Mouse (Mus musculus): ENCODE measurements at regions not wholly inside any gene's neighbourhood (a gene's known extent, or its start where the extent isn't known, plus 50 kb on each side); places are given as distances from the start of the nearest gene placed in this dataset.

- Histone ChIP-seq H3K9me3 (ENCODE audit: control insufficient read depth, low read length) (peaks cover 9% of the 10 kb centered on the region), H3K4me1 (ENCODE audit: control insufficient read depth, insufficient read depth, low read length) (peaks cover 9% of the 10 kb centered on the region), H3K9ac (ENCODE audit: low read depth, low read length) (no peak overlapping the region), H3K36me3 (ENCODE audit: control insufficient read depth, insufficient read depth, low read length) (no peaks in the 10 kb centered on the region), H3K4me3 (ENCODE audit: low read depth, low read length) (no peak overlapping the region), H3K27ac (replicated peaks; ENCODE audit: low read depth, low read length) (no peak overlapping the region), H3K27me3 (replicated peaks; ENCODE audit: control insufficient read depth, insufficient read depth, low read length) (no peaks in the 10 kb centered on the region), H3K4me2 (ENCODE audit: low read depth, low read length) (no peak overlapping the region)
- ATAC-seq (ENCODE audit: low read depth): no peak
- 59% methylated on average over 7 of the region's 7 CpGs for WGBS
- no peak for DNase-seq (ENCODE audit: low spot score)
Observed at GRCm38 (mm10) chr1:183670542-183670941, 252.5 kb downstream of the Hhipl2 start.

GRCm38 (mm10) chr1:183671541-183671940, 253.5 kb downstream of the Hhipl2 start:
- ATAC-seq (ENCODE audit: low read depth) (no peak; the same call in 1 of the 2 replicates), DNase-seq (ENCODE audit: low spot score) (peak; percentile 63)
- H3K27me3 ChIP-seq (replicated peaks; ENCODE audit: control insufficient read depth, insufficient read depth, low read length): no peaks in the 10 kb centered on the region
- WGBS: 62% methylated on average over 4 of the region's 4 CpGs
- no peak overlapping the region for H3K27ac ChIP-seq (replicated peaks; ENCODE audit: low read depth, low read length)
- H3K9me3 ChIP-seq (ENCODE audit: control insufficient read depth, low read length): peaks cover 9% of the 10 kb centered on the region
- H3K4me3 ChIP-seq (ENCODE audit: low read depth, low read length): no peak overlapping the region
- H3K36me3 ChIP-seq (ENCODE audit: control insufficient read depth, insufficient read depth, low read length): no peaks in the 10 kb centered on the region
- H3K4me2 ChIP-seq (ENCODE audit: low read depth, low read length): no peak overlapping the region
- H3K4me1 ChIP-seq (ENCODE audit: control insufficient read depth, insufficient read depth, low read length): peaks cover 9% of the 10 kb centered on the region
- no peak overlapping the region for H3K9ac ChIP-seq (ENCODE audit: low read depth, low read length)

GRCm38 (mm10) chr1:183672521-183672920, 254.5 kb downstream of the Hhipl2 start:
- ATAC-seq (ENCODE audit: low read depth) (no peak), DNase-seq (ENCODE audit: low spot score) (no peak)
- Histone ChIP-seq H3K9ac (ENCODE audit: low read depth, low read length) (no peak overlapping the region), H3K4me2 (ENCODE audit: low read depth, low read length) (no peak overlapping the region), H3K4me3 (ENCODE audit: low read depth, low read length) (no peak overlapping the region), H3K36me3 (ENCODE audit: control insufficient read depth, insufficient read depth, low read length) (no peaks in the 10 kb centered on the region), H3K27ac (replicated peaks; ENCODE audit: low read depth, low read length) (no peak overlapping the region), H3K9me3 (ENCODE audit: control insufficient read depth, low read length) (no peaks in the 10 kb centered on the region), H3K27me3 (replicated peaks; ENCODE audit: control insufficient read depth, insufficient read depth, low read length) (no peaks in the 10 kb centered on the region), H3K4me1 (ENCODE audit: control insufficient read depth, insufficient read depth, low read length) (peaks cover 9% of the 10 kb centered on the region)
- 86% methylated on average over 5 of the region's 5 CpGs for whole genome bisulfite sequencing

GRCm38 (mm10) chr1:183677585-183677984, 259.6 kb downstream of the Hhipl2 start:
- 73% methylated on average over 4 of the region's 4 CpGs for WGBS
- no peak overlapping the region for H3K4me2 ChIP-seq (ENCODE audit: low read depth, low read length)
- no peaks in the 10 kb centered on the region for H3K36me3 ChIP-seq (ENCODE audit: control insufficient read depth, insufficient read depth, low read length)

GRCm38 (mm10) chr1:183679949-183680348, 261.9 kb downstream of the Hhipl2 start:
- no peak overlapping the region for H3K4me3 ChIP-seq (ENCODE audit: low read depth, low read length)
- H3K9ac ChIP-seq (ENCODE audit: low read depth, low read length): no peak overlapping the region
- peaks cover 4% of the 10 kb centered on the region; the same call in 1 of the 2 replicates for H3K4me1 ChIP-seq (ENCODE audit: control insufficient read depth, insufficient read depth, low read length)
- H3K36me3 ChIP-seq (ENCODE audit: control insufficient read depth, insufficient read depth, low read length): no peaks in the 10 kb centered on the region
- peak overlapping the region; percentile 19; the same call in 1 of the 2 replicates for H3K27ac ChIP-seq (replicated peaks; ENCODE audit: low read depth, low read length)
- H3K9me3 ChIP-seq (ENCODE audit: control insufficient read depth, low read length): no peaks in the 10 kb centered on the region
- peak; percentile 95 for DNase-seq (ENCODE audit: low spot score)
- 25% methylated on average over 11 of the region's 11 CpGs for WGBS
- H3K27me3 ChIP-seq (replicated peaks; ENCODE audit: control insufficient read depth, insufficient read depth, low read length): no peaks in the 10 kb centered on the region
- peak; percentile 90 for ATAC-seq (ENCODE audit: low read depth)
- H3K4me2 ChIP-seq (ENCODE audit: low read depth, low read length): peak overlapping the region; percentile 7

More at GRCm38 (mm10) chr1:183677585-183677984, 259.6 kb downstream of the Hhipl2 start:
- DNase-seq (ENCODE audit: low spot score) (no peak), ATAC-seq (ENCODE audit: low read depth) (no peak)
- Histone ChIP-seq H3K4me1 (ENCODE audit: control insufficient read depth, insufficient read depth, low read length) (peaks cover 4% of the 10 kb centered on the region; the same call in 1 of the 2 replicates), H3K4me3 (ENCODE audit: low read depth, low read length) (no peak overlapping the region), H3K27me3 (replicated peaks; ENCODE audit: control insufficient read depth, insufficient read depth, low read length) (no peaks in the 10 kb centered on the region), H3K27ac (replicated peaks; ENCODE audit: low read depth, low read length) (no peak overlapping the region), H3K9ac (ENCODE audit: low read depth, low read length) (no peak overlapping the region), H3K9me3 (ENCODE audit: control insufficient read depth, low read length) (no peaks in the 10 kb centered on the region)

GRCm38 (mm10) chr1:183686056-183686455, 268.0 kb downstream of the Hhipl2 start:
- Histone ChIP-seq H3K27ac (replicated peaks; ENCODE audit: low read depth, low read length) (no peak overlapping the region), H3K4me1 (ENCODE audit: control insufficient read depth, insufficient read depth, low read length) (no peaks in the 10 kb centered on the region), H3K36me3 (ENCODE audit: control insufficient read depth, insufficient read depth, low read length) (no peaks in the 10 kb centered on the region), H3K4me3 (ENCODE audit: low read depth, low read length) (no peak overlapping the region), H3K9me3 (ENCODE audit: control insufficient read depth, low read length) (no peaks in the 10 kb centered on the region), H3K4me2 (ENCODE audit: low read depth, low read length) (no peak overlapping the region), H3K9ac (ENCODE audit: low read depth, low read length) (no peak overlapping the region), H3K27me3 (replicated peaks; ENCODE audit: control insufficient read depth, insufficient read depth, low read length) (no peaks in the 10 kb centered on the region)
- 52% methylated on average over 5 of the region's 5 CpGs for WGBS
- ATAC-seq (ENCODE audit: low read depth): 0 out of 2 replicates have a peak, but pooled peaks have one; percentile 62
- DNase-seq (ENCODE audit: low spot score): peak; percentile 85

- Histone ChIP-seq H3K4me3 (ENCODE audit: low read depth, low read length) (no peak overlapping the region), H3K4me2 (ENCODE audit: low read depth, low read length) (no peak overlapping the region), H3K27me3 (replicated peaks; ENCODE audit: control insufficient read depth, insufficient read depth, low read length) (no peaks in the 10 kb centered on the region), H3K9ac (ENCODE audit: low read depth, low read length) (no peak overlapping the region), H3K4me1 (ENCODE audit: control insufficient read depth, insufficient read depth, low read length) (no peaks in the 10 kb centered on the region), H3K36me3 (ENCODE audit: control insufficient read depth, insufficient read depth, low read length) (no peaks in the 10 kb centered on the region), H3K27ac (replicated peaks; ENCODE audit: low read depth, low read length) (no peak overlapping the region), H3K9me3 (ENCODE audit: control insufficient read depth, low read length) (no peaks in the 10 kb centered on the region)
- no peak for ATAC-seq (ENCODE audit: low read depth)
- 89% methylated on average over 5 of the region's 5 CpGs for WGBS
- no peak for DNase-seq (ENCODE audit: low spot score)
Observed at GRCm38 (mm10) chr1:183692756-183693155, 274.7 kb downstream of the Hhipl2 start.

- no peaks in the 10 kb centered on the region for H3K36me3 ChIP-seq (ENCODE audit: control insufficient read depth, insufficient read depth, low read length)
- DNase-seq (ENCODE audit: low spot score) (no peak), ATAC-seq (ENCODE audit: low read depth) (no peak)
- no peak overlapping the region for H3K4me2 ChIP-seq (ENCODE audit: low read depth, low read length)
- H3K4me3 ChIP-seq (ENCODE audit: low read depth, low read length): no peak overlapping the region
- H3K9ac ChIP-seq (ENCODE audit: low read depth, low read length): no peak overlapping the region
- no peaks in the 10 kb centered on the region for H3K4me1 ChIP-seq (ENCODE audit: control insufficient read depth, insufficient read depth, low read length)
- 83% methylated on average over 11 of the region's 11 CpGs for WGBS
- H3K9me3 ChIP-seq (ENCODE audit: control insufficient read depth, low read length): no peaks in the 10 kb centered on the region
- H3K27me3 ChIP-seq (replicated peaks; ENCODE audit: control insufficient read depth, insufficient read depth, low read length): no peaks in the 10 kb centered on the region
- no peak overlapping the region for H3K27ac ChIP-seq (replicated peaks; ENCODE audit: low read depth, low read length)
Observed at GRCm38 (mm10) chr1:183699284-183699683, 281.3 kb downstream of the Hhipl2 start.

GRCm38 (mm10) chr1:183702888-183703287, 284.9 kb downstream of the Hhipl2 start:
- Histone ChIP-seq H3K4me2 (ENCODE audit: low read depth, low read length) (no peak overlapping the region), H3K4me3 (ENCODE audit: low read depth, low read length) (no peak overlapping the region), H3K9me3 (ENCODE audit: control insufficient read depth, low read length) (no peaks in the 10 kb centered on the region), H3K36me3 (ENCODE audit: control insufficient read depth, insufficient read depth, low read length) (no peaks in the 10 kb centered on the region), H3K4me1 (ENCODE audit: control insufficient read depth, insufficient read depth, low read length) (no peaks in the 10 kb centered on the region), H3K9ac (ENCODE audit: low read depth, low read length) (no peak overlapping the region), H3K27ac (replicated peaks; ENCODE audit: low read depth, low read length) (no peak overlapping the region), H3K27me3 (replicated peaks; ENCODE audit: control insufficient read depth, insufficient read depth, low read length) (no peaks in the 10 kb centered on the region)
- 80% methylated on average over 2 of the region's 2 CpGs for WGBS
- ATAC-seq (ENCODE audit: low read depth) (no peak), DNase-seq (ENCODE audit: low spot score) (no peak)
